Comparison of ENCODE assay signal across 8 mouse cellular contexts in the genomic region with DNA sequence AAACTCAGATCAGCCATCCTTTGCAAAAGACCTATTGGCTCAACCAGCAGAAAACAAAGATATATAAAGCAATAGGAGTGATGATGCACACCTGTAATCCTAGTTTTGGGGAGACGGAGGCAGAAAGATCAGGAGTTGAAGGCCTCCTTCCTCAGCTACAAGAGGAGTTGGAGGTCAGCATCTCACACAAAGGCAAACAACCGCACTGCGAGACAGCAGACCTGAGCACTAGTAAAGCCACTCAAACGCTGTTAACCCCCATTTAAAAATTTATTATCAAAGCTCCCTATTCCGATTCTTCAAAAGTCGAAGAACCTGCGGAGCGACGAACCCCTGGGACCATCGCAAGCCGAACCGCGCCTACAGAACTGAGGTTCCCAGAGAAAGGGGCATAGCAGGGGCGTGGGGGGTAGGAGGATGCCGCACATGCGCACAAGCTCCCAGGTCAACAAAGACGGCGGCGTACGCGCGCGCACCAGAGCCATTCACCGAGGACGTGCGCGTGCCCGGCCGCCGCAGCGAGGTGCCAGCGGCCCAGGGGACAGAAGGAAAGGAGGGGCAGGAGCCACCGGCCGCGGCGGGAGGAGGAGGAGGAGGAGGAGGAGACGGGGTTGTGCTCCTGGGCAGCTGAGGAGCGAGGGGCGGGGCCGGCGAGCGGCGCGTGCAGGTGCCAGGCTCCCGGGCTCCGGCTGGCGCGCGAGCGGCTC. TPM values are rescaled to one million over a fixed set of nuclear protein-coding genes. Genes with fewer than 3 reads are reported as not detected.
DNase-seq lines count a peak whose midpoint lies in the region; ATAC-seq lines count a peak whose summit lies in the region.

No protein-coding gene starts in this region.

- H3K27me3 ChIP-seq in hindbrain, embryonic 13.5 days = no peaks in the 10 kb centered on the region

- WGBS in hindbrain, embryonic 13.5 days = under 1% methylated on average over 40 of the region's 50 CpGs

- peak overlapping the region; percentile 97 for H3K4me3 ChIP-seq in hindbrain, embryonic 13.5 days

- H3K4me2 ChIP-seq in hindbrain, embryonic 13.5 days = peak overlapping the region; percentile 86

- no peaks in the 10 kb centered on the region for H3K36me3 ChIP-seq in hindbrain, embryonic 13.5 days

- no peaks in the 10 kb centered on the region for H3K9me3 ChIP-seq in hindbrain, embryonic 13.5 days

- ATAC-seq in hindbrain, embryonic 13.5 days (ENCODE audit: low FRiP score) = peak; percentile 92

- peak overlapping the region; percentile 98 for H3K27ac ChIP-seq in hindbrain, embryonic 13.5 days

- peak overlapping the region; percentile 99 for H3K9ac ChIP-seq in hindbrain, embryonic 13.5 days

- peaks cover 44% of the 10 kb centered on the region for H3K4me1 ChIP-seq in hindbrain, embryonic 13.5 days (replicated peaks)

- peak; percentile 97 for DNase-seq in NIH3T3 (ENCODE audit: low read depth)
- DNase-seq in cerebellum, postnatal 10 days = peak; percentile 97 to 98
- DNase-seq in frontal cortex, postnatal 10 days (ENCODE audit: low spot score in 2 of 2) = peak; percentile 88 to 92
- peak; percentile 93 to 94 for DNase-seq in layer of hippocampus, postnatal 25 days (ENCODE audit: extremely low spot score in 1 of 2, low spot score in 1 of 2)
- DNase-seq in lung, postnatal 25 days (ENCODE audit: low spot score) = peak; percentile 94
- DNase-seq in retina, embryonic 14.5 days (ENCODE audit: low spot score) = peak; percentile 98
- DNase-seq in thymus, postnatal 4 days = peak; percentile 97

RNA-seq across cellular contexts. Expression of a gene that starts 0.4 kb away (rescaled TPM):
- 25.9 and 27.1 TPM in 2 replicates for polyA plus RNA-seq in hindbrain, embryonic 13.5 days (2015; fragmentation: Nextera tagmentation; extraction: Ambion mirVana)
- 10 to 100 TPM; 57.4 to 61.0 TPM for total RNA-seq in layer of hippocampus, postnatal 25 days (2021)

RNA-seq across cellular contexts. Expression of a gene that starts 14.6 kb away (rescaled TPM):
- polyA plus RNA-seq in hindbrain, embryonic 13.5 days (2015; fragmentation: Nextera tagmentation; extraction: Ambion mirVana) = 215 and 218 TPM in 2 replicates
- total RNA-seq in layer of hippocampus, postnatal 25 days (2021) = 10 to 100 TPM; 49.7 to 51.6 TPM

RNA-seq across cellular contexts. Expression of a gene that starts 43.1 kb away (rescaled TPM):
- 64.0 and 66.7 TPM in 2 replicates for polyA plus RNA-seq in hindbrain, embryonic 13.5 days (2015; fragmentation: Nextera tagmentation; extraction: Ambion mirVana)
- 10 to 100 TPM; 39.6 to 48.5 TPM for total RNA-seq in layer of hippocampus, postnatal 25 days (2021)

RNA-seq across cellular contexts. Expression of a gene that starts 57.0 kb away (rescaled TPM):
- 29.0 and 29.5 TPM in 2 replicates for polyA plus RNA-seq in hindbrain, embryonic 13.5 days (2015; fragmentation: Nextera tagmentation; extraction: Ambion mirVana)
- total RNA-seq in layer of hippocampus, postnatal 25 days (2021) = 10 to 100 TPM; 16.3 to 17.8 TPM

Comparison
In these comparisons a context has a peak if more than half of its experiments do, and no peak if none do; other contexts are left out.
1. Peak in every context shown above with its lines: DNase-seq, ATAC-seq, H3K4me3 ChIP-seq and H3K27ac ChIP-seq.